Mouse (Mus musculus): Measurements from ENCODE around the gene Cdrt4.

GRCm38 (mm10) chr11:63000126-63000525, 49.1 kb downstream of the Cdrt4 start:
- TF ChIP-seq CTCF (IDR thresholded peaks at IDR 0.05; ENCODE audit: insufficient read depth, low read depth, low read length): no peak
- TF ChIP-seq POLR2A (IDR thresholded peaks at IDR 0.05; ENCODE audit: insufficient read depth, low read depth, low read length): no peak
